In genomic region chr2:10701459-10701858, GRCm38 (mm10) we compare ENCODE assay signal across 11 mouse cellular contexts.
A peak's percentile ranks its signal among the peaks of the same experiment; 100 is the strongest.
DNase-seq lines count a peak whose midpoint lies in the region; ATAC-seq and TF ChIP-seq lines count a peak whose summit lies in the region.
"Had no signal": no experiment of that assay in that cellular context is flagged by ENCODE, and none has a peak within 500 bp of the region (broad histone marks: within the 10 kb centered on the region; RNA-seq: fewer than 3 reads in every experiment).

No protein-coding gene starts in this region.

- H3K4me1 ChIP-seq in hindbrain, embryonic 11.5 days (replicated peaks; ENCODE audit: control insufficient read depth, insufficient read depth, low read length) = no peaks in the 10 kb centered on the region
- H3K4me1 ChIP-seq in hindbrain, embryonic 12.5 days = no peaks in the 10 kb centered on the region
- no peaks in the 10 kb centered on the region for H3K4me1 ChIP-seq in E14TG2a.4 (replicated peaks; ENCODE audit: low read depth, low read length)
- H3K4me1 ChIP-seq: heart, embryonic 13.5 days; limb, embryonic 12.5 days had no signal

- peak; percentile 9 for DNase-seq in hindbrain, embryonic 11.5 days (ENCODE audit: low spot score)
- peak; percentile 45 for DNase-seq in adrenal gland, postnatal 25 days
- DNase-seq in left cerebral cortex, adult 11 months (ENCODE audit: low spot score) = peak; percentile 19
- DNase-seq in MN1 (ENCODE audit: low spot score) = no peak
- DNase-seq in heart, adult 11 months = no peak
- no peak for DNase-seq in gastrocnemius, adult 18-20 months (ENCODE audit: low spot score)

- no peaks in the 10 kb centered on the region for H3K27me3 ChIP-seq in hindbrain, embryonic 11.5 days (ENCODE audit: control insufficient read depth, insufficient read depth, low read length)
- H3K27me3 ChIP-seq in hindbrain, embryonic 12.5 days = no peaks in the 10 kb centered on the region
- H3K27me3 ChIP-seq in E14TG2a.4 (ENCODE audit: insufficient read depth, low read length) = no peaks in the 10 kb centered on the region
- H3K27me3 ChIP-seq: heart, embryonic 13.5 days; limb, embryonic 12.5 days had no signal

- TF ChIP-seq CTCF in E14TG2a.4 (conservative IDR thresholded peaks at IDR 0.05; ENCODE audit: low read length) = peak; percentile 47

- H3K27ac ChIP-seq in hindbrain, embryonic 11.5 days (ENCODE audit: low read depth, low read length) = no peak overlapping the region
- no peak overlapping the region for H3K27ac ChIP-seq in hindbrain, embryonic 12.5 days
- H3K27ac ChIP-seq: heart, embryonic 13.5 days; limb, embryonic 12.5 days had no signal

- H3K36me3 ChIP-seq in hindbrain, embryonic 11.5 days (ENCODE audit: control insufficient read depth, insufficient read depth, low read length) = no peaks in the 10 kb centered on the region
- no peaks in the 10 kb centered on the region for H3K36me3 ChIP-seq in hindbrain, embryonic 12.5 days
- no peaks in the 10 kb centered on the region for H3K36me3 ChIP-seq in E14TG2a.4 (ENCODE audit: insufficient read depth, low read length)
- H3K36me3 ChIP-seq: heart, embryonic 13.5 days; limb, embryonic 12.5 days had no signal

- H3K4me3 ChIP-seq in hindbrain, embryonic 11.5 days (ENCODE audit: low read depth, low read length) = no peak overlapping the region
- H3K4me3 ChIP-seq in hindbrain, embryonic 12.5 days = no peak overlapping the region
- H3K4me3 ChIP-seq in E14TG2a.4 (replicated peaks; ENCODE audit: low read length) = no peak overlapping the region
- H3K4me3 ChIP-seq: heart, embryonic 13.5 days; limb, embryonic 12.5 days; myocyte had no signal

- H3K9ac ChIP-seq in hindbrain, embryonic 11.5 days (ENCODE audit: low read depth, low read length) = no peak overlapping the region
- H3K9ac ChIP-seq in hindbrain, embryonic 12.5 days = no peak overlapping the region
- H3K9ac ChIP-seq: heart, embryonic 13.5 days; limb, embryonic 12.5 days had no signal

- H3K9me3 ChIP-seq in hindbrain, embryonic 11.5 days (ENCODE audit: control insufficient read depth, low read length) = no peaks in the 10 kb centered on the region
- no peaks in the 10 kb centered on the region for H3K9me3 ChIP-seq in hindbrain, embryonic 12.5 days (replicated peaks)
- no peaks in the 10 kb centered on the region; the same call in 1 of the 2 replicates for H3K9me3 ChIP-seq in E14TG2a.4 (ENCODE audit: low read length)
- H3K9me3 ChIP-seq: heart, embryonic 13.5 days; limb, embryonic 12.5 days had no signal

- H3K4me2 ChIP-seq in hindbrain, embryonic 11.5 days (replicated peaks; ENCODE audit: low read depth, low read length) = no peak overlapping the region
- no peak overlapping the region for H3K4me2 ChIP-seq in hindbrain, embryonic 12.5 days (replicated peaks)
- H3K4me2 ChIP-seq: heart, embryonic 13.5 days; limb, embryonic 12.5 days had no signal

- ATAC-seq in hindbrain, embryonic 11.5 days (ENCODE audit: low FRiP score) = no peak
- no peak for ATAC-seq in hindbrain, embryonic 12.5 days (ENCODE audit: low FRiP score)

- 58% methylated on average over 10 of the region's 10 CpGs for WGBS in hindbrain, embryonic 11.5 days
- 54% methylated on average over 10 of the region's 10 CpGs for WGBS in hindbrain, embryonic 12.5 days

Comparison
In these comparisons a context has a peak if more than half of its experiments do, and no peak if none do; other contexts are left out.
1. DNase-seq: peak in hindbrain, embryonic 11.5 days (single experiment), adrenal gland, postnatal 25 days (single experiment) and left cerebral cortex, adult 11 months (single experiment); none in MN1 (single experiment), heart, adult 11 months (single experiment) and gastrocnemius, adult 18-20 months (single experiment).